Mouse (Mus musculus) natural killer cell, adult 2 months (primary cell): Measurements from ENCODE around the gene Emx1.

ENCODE experiments used
- DNase-seq, 2 experiments: peaks; one replicate each; pipeline ENCODE4 v3.0.0; 2022; ENCODE audit warnings: low spot score in 2 of 2

Gene Emx1

GRCm38 (mm10) chr6:85230762-85231161 is 43.5 kb downstream of the Emx1 start:
- DNase-seq, result no peak

GRCm38 (mm10) chr6:85231469-85231868 is 44.2 kb downstream of the Emx1 start:
- no peak for DNase-seq

GRCm38 (mm10) chr6:85232045-85232444 is 44.8 kb downstream of the Emx1 start:
- no peak for DNase-seq

- no peak for DNase-seq
Measured at GRCm38 (mm10) chr6:85232836-85233623, 45.8 kb downstream of the Emx1 start.

GRCm38 (mm10) chr6:85234796-85235195 is 47.6 kb downstream of the Emx1 start:
- DNase-seq, result no peak

GRCm38 (mm10) chr6:85237001-85237400 is 49.8 kb downstream of the Emx1 start:
- DNase-seq, result peak in 1 of 2 experiments; percentile 7

GRCm38 (mm10) chr6:85237595-85238337 is 50.5 kb downstream of the Emx1 start:
- DNase-seq, result no peak

- peak; percentile 12 to 15 for DNase-seq
Measured at GRCm38 (mm10) chr6:85239044-85239489, 51.8 kb downstream of the Emx1 start.

GRCm38 (mm10) chr6:85249821-85250220 is 62.6 kb downstream of the Emx1 start:
- DNase-seq, result no peak

GRCm38 (mm10) chr6:85250811-85251241 is 63.6 kb downstream of the Emx1 start:
- no peak for DNase-seq

GRCm38 (mm10) chr6:85252251-85253058 is 65.2 kb downstream of the Emx1 start:
- no peak for DNase-seq

GRCm38 (mm10) chr6:85253275-85253674 is 66.0 kb downstream of the Emx1 start:
- DNase-seq, result no peak
